Mouse (Mus musculus) thymus, postnatal 10 days (tissue): ENCODE measurements around the gene Lhx2.

Experiments
- DNase-seq, 2 experiments: peaks; one replicate each; pipeline ENCODE4 v3.0.0; 2021; ENCODE audit warnings: low spot score in 2 of 2

Lhx2 gene

DNA sequence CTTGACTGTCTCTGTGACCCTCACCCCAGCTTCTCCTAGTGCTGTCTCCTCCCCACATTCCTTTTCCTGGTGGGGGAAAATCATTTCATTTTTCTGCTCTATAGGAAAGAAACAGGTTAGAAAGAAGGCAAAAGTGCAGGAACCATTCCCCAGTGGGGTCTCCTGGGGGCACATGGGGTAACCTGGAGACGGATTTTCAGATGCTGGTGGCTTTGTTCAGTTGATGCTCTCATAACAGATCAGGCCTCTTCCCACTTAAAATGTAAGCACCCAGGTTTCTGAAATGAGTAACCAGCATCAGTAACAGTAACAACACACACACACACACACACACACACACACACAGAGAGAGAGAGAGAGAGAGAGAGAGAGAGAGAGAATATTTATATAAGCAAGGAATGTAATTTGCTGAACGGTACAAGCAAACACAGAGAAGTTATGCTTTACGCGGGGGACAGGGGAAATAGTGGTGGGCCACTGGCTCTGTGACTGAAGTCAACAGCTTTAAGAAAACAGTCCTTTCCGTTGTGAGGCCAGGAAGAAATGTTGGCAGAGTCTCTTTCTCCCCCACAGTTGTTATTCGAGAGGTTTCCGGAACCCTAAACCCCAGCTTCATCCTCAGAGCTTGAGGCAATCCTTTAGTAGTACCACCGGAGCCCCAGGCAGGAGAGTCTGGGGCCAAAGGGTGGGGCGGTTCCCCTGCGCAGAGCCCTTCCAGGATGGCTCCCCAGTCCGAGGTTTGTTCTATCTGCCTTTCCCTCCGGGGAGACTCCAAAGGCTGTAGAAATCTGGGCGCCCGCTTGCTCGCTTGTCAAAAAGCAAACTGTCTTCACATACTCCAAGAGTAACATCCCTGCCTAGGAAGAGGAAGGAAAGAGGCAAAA, 8.0 kb downstream of the Lhx2 start:
- no peak for DNase-seq

DNA sequence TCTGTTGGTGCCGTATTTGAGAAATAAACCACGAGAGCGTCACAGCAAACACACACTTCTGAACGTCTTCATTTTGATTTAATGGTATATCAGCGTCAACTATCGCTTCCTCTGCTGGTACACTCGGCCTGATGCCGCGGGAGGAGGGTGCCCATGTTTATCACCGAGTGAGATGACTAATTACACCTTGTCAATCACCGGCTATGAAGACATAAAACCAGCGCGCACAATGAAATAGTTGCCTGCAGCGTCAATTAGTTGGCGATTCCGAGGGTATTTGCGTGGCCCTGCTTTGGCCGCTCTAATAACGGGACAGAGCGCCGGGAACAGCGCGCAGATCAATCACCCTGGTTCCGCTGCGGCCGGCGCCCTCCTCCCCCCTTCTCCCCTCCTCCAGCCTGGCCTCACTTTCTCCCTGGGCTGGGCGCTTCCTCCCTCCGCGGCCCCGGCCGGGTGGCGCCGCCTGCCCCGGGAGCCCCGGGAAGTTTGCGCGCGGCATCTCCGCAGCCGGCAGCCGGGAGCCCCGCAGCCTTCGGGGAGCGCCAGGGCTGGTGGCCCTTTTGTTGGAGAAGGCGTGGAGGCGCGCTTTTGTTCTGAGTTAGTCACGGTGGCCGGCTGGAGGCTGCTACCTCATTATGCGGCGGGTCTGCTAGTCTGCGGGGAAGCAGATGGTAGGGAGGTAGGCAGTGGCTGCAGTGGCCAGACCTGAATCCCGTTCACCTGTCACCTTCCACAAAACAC, 8.9 kb downstream of the Lhx2 start:
- no peak for DNase-seq

DNA sequence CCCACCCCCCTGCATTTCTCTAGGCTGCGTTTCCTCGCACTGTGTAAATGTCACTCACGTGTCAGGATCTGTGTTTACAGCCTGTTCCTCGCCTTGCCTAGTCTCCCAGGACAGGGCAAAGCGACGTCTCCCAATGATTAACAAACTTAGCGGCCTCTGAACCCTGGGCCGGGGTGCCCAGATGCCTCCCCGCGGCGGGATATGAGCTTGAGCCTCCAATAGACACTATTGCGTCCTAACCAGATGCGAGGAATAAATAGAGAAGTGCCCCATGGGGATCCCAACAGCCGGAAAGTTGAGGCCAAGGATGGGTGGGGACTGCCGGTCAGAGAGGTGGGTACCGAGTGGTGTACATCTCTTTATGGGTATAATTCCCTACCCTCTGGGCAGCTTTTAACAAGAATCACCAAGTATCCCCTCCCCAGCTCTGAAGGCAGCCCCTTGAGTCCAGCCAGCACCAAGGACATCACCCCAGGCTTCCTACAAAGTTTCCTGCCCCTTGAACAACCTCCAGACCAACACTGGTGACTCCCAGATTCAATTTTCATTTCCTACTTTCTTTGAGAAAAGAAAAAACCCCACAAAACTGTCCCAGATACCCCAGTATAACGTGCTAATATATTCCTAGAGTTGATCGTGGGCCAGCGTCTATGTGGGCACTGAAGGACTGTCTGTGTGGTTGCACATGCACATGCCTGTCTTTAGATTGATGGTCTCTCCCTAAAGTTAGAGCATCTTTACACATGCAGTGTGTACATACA, 9.8 kb downstream of the Lhx2 start:
- no peak for DNase-seq

DNA sequence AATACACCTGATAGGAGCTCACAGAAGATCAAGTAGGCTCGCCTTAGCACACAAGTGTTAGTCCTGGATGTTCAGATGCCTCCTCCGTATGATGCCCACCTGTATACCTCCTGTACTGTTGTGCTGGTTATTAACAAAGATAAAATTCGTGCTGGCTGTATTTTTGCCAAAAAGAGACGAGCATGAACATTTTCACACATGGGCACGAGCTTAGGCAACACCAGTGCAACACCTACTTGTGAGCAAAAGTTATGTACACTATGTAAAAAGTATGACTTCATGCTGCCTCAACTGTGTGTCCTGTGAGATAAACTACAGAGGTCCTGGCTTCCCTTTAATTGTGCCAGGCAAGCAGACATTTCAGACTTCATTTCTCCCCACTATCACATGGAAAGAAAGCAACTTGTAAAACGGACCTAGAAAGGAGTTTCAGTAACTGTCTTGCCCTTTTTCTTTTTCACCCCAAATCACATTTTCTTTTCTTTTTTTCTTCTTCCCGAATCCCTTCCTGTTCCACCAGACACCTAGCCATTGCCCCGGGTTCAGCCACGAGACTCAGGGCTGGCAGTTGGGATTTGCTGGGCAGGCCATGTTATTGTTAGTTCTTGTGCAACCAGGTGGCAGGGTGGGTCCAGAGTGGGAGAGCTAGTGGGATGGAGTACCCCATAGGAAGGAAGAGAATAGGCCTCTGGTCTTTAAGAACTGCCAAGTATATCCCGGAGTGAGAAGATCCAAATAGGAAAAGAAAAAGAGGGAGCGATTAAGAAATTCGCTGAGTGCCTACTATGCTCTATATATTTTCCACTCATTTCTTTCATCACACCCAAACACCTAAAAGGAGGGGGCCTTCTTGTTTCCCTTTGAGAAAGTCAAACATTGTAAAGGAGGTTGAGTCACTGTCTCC, 10.6 kb downstream of the Lhx2 start:
- DNase-seq, result no peak

DNA sequence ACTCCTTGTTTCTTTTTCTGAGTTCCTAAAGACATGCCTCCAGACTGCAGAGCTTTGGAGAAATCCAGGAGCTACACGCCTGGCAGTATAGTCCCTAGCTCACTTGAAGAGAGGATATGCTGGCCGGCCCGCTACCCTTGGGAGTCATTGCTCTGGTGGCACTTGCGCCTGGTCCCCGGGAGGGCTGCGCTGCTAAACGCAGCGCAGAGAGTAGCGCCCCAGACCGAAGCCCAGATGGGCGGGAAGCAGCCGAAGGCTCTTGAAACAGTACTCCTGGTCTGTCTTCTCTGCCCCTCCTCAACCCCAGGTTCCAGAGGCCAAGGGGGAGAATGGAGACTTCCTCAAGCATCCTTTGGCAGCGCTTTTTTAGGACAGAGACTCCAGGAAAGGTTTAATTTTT, 11.3 kb downstream of the Lhx2 start:
- DNase-seq, result no peak

DNA sequence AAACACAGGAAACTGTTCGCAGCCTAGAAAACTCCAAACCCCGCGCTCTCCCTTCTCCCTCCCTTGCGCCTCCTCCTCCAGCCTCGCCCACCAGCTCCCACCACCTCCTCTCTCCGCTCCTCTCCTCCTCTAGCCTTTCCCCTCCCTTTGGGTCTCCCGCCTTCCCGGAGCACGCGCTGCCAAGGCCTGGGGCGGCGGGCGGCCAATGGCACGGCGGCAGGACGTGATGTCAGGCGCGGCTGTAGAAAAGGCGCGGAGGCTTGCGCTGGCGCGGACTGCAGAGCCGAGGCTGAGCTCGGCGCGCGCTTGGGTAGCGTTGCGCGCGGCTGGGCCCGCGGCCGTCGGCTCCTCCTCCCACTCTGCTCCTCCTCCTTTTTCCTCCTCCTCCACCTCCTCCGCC, 11.7 kb downstream of the Lhx2 start:
- peak; percentile 62 to 69 for DNase-seq

DNA sequence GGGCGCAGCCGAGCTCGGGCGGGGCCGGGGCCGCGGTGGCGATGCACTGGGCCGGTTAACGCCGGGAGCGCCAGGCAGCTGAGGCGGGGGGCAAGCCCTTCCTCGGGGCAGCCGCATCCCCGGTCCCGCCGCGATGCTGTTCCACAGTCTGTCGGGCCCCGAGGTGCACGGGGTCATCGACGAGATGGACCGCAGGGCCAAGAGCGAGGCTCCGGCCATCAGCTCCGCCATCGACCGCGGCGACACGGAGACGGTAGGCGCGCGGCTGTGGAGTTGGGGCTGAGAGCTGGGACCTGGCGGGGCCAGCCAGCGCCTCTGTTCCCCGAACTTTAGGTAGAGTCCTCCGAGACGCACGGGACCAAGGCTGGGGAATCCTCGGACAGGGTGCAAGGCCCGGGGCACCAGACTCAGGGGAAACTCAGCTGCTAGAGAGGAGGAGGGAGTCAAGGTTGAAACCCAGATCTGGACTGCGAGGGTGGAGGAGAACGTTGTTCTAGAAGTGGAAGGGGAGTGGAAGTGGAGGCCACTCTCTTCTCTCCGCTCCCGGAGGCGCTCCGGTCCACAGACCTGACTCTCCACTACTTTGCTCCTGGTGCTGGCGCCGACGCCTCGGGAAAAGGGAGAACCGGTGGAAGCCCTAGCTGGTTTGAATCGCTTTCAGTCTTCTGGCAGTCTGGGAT, 12.7 kb downstream of the Lhx2 start:
- no peak for DNase-seq

DNA sequence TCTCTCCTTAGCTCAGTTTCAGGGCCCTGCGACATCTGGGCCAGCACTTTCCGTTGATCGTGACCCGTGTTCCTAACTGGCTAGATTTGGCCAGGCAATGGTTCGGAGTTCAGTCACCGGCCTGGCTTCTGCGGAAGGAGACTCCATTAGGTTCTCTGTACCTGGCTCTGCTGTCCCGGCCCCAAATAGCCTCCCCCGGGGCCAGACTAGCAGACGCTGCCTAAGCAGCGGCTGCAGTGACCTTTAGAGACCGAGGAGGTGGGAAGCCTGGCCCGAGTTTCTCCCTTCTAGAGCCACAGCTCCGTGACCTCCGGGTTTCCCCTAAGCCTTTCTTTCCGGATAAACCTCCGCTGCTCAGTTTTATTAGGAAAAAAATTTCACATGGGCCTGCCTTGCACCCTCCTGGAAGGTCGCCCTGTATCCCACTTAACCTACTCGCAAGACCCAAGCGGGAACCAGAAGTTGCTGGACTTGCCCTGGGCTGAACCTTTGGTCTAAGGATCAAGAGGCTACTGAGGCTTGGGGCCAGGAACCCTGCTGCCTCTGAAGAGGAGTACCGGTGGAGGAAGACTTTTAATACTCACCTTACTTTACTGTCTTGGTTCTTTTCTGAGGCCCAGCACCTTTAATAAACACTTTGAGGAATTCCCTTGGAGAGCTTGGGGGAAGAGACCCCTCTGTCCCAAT, 13.4 kb downstream of the Lhx2 start:
- DNase-seq, result no peak

DNA sequence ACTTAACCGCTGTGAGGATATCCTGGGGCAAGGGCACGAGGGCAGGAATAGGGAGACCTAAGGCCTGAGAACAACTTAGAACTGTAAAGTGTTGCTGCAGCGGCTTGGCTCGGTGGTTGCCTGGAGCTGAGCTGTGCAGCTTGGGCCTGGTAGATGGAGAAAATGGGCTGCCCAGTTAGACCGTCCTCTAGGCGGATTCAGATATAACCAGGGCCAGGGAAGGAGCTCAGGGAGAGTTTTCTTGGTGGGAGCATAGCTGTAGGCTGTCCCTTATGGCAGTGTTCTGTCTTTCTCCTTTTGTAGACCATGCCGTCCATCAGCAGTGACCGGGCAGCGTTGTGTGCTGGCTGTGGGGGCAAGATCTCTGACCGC, 13.9 kb downstream of the Lhx2 start:
- DNase-seq, result no peak

DNA sequence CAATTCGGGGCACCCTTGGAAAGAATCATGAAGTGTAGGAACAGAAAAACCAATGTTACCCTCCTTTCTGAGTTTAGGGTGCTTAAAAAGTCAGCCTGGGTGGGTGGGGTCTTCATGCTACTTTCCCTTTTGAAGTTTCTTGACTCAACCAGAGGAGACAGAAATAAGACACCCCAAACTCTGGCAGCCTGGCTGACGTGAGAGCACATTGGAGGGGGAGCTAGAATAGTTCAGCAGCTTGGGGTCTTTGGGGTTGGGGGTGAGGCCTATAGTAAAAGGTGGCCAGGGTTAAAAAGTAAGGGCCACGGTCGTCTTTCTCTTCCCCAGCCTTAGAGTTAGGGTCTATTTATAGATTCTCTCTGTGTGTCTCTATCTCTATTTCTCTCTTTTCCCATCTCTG, 14.6 kb downstream of the Lhx2 start:
- no peak for DNase-seq

DNA sequence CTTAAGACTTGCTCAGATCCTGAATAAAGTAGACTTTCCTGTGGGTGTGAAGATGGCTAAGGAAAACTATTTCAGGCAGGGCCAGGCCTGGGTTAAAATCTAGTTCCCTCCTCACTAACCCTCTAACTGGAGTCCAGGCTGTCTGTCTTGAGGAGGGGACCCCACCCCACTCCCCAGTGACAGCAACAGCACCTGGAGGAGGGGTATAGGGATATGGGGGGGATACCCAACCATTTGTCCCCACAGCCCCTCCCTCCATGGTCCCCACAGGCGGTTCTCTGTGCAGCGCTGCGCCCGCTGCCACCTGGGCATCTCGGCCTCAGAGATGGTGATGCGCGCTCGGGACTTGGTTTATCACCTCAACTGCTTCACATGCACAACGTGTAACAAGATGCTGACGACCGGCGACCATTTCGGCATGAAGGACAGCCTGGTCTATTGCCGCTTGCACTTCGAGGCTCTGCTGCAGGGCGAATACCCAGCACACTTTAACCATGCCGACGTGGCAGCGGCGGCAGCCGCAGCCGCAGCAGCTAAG, 15.2 kb downstream of the Lhx2 start:
- no peak for DNase-seq

DNA sequence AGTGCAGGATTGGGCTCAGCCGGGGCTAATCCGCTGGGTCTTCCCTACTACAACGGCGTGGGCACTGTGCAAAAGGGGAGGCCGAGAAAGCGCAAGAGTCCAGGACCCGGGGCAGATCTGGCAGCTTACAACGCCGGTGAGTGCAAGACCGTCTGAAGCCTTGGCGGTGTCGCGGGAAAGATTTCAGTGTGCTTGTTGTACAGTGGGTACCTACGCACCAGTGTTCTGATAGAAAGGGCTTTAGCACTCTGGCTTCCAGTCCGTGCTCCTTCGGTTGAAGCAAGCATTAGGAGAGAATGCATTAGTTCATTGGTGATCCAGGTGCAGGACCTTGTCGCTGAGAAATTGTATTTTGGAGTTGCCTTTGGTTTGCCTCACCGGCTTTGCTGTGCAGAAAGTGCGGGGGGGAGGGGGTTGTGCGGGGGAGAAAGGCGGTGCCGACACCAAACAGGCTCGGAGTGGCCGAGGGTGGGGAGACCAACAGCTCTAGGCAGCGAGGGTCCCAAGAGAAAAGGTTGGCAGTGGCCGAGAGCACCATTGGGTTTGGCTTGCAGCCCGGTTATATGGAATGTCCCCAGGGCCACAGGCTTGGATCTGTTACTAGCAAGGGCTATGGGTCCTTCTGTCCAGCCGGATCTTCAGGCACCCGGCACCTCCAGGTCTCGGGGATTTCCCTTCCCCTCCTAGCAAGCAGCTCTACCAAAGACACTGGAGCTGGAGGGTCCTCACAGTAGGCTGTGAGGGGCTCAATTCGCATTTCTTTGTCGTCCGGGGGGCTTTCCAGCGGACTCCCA, 15.8 kb downstream of the Lhx2 start:
- no peak for DNase-seq

DNA sequence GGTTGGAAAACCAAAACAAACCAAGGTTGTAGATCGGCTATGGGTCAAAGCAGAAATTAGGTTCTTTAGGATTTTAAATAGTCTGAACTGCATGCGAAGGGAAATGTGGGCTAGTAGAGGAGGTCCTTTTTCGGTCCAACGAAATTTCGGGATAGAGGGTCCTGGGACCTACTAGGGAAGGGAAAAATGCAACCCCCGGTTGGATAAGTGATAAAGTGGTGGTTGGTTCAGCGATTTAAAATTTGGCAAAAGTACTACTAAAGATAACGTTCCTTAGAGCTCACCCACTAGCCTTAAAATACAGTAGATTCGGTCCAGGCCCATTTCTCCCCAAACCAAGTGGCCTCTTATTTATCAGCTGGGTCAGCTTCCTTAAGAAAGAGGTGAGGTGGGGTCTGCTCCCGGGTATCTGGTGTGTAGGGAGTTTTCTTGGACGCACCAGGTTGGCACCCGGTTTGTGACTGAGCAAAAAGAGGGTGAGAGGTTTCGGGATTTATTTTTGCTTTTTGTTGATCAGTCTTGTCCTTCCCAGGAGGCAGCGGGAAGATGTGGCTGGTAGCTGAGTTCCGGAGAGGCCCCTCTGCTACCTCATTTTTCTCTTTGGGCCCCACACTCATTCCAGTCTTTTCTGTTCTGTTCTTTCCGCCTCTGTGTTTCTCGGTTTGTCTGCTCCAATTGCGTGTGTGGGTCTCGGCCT, 16.8 kb downstream of the Lhx2 start:
- no peak for DNase-seq

DNA sequence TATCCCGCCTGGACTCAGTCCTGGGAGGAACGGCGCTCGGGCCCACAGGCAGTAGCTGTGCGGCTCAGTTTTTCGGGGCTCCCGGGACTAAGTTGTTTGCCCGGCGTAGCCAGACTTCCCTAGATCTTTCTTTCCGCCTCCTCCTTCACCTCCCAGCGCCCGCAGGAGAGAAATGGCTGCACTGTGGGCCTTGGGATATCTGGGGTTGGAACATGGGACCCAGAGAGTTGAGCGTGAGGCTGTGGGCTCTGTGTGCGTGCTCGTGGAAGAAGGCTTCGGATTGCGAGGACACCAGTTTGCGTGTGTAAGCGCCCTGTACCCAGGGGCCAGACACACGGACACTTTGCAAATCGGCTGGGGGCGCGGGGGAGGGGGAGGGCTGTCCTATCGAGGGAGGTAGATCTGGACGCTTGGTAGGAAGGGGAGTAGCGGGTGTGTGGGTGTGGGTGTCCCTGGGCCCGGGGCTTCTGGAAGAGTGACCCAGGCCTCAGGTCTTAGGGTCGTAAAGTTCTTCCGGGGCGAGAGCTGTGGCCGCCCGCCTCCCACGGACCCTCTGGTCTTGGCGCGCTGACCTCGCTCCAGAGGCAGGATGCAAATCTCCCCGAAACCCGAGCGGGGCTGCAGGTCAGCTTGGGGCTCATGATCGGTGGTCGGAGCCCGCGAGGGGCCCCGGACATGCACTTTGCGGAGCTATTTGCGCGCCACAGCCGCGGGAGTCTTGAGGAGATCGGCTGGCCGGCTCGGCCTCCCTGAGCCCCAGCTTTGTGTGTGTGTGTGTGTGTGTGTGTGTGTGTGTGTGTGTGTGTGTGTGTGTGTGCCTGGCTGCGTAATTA, 17.6 kb downstream of the Lhx2 start:
- no peak for DNase-seq

DNA sequence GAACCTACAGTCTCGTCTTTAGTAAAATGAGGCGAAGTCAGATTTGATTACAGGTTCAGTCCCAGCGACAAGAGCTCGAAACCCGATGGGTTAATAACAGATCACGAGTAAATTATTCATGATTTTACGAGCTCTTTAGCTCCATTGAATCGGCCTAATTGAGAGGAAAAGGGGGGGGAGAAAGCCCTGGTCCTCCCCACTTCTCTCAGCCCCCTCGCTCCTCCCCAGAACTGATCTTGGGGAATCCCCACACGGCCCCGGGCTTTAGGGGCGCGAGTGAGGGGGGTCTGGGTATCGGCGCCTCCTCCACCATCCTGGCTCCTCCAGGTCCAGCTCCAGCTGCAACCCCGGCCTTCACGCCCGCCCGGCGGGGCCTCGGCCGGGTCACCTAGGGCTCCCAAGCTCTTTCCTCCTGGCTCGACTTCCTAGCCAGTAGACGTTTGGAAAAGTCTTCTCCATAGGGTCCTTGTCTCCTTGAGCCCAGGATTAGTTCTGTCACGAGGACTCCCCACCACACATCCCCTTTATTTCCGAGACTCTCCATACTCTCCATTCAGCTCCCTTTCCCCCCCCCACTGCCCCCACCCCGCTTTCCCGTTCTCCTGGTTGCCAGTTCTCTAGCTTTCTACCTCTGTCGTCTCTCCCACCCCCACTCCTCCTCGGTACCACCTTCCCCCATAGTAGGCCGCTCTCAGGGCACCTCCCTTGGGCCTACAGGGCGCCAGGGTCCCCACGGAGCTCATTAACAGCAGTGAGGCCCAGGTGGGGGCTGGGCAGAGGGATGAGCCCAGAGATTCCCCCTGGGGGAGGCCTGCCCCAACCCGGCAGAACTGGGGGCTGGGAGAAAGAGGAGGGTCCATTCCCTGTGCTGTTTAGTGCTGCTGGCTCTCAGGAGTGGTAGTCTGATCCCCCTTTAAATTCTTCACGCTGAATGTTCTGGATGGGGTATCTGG, 18.5 kb downstream of the Lhx2 start:
- no peak for DNase-seq

DNA sequence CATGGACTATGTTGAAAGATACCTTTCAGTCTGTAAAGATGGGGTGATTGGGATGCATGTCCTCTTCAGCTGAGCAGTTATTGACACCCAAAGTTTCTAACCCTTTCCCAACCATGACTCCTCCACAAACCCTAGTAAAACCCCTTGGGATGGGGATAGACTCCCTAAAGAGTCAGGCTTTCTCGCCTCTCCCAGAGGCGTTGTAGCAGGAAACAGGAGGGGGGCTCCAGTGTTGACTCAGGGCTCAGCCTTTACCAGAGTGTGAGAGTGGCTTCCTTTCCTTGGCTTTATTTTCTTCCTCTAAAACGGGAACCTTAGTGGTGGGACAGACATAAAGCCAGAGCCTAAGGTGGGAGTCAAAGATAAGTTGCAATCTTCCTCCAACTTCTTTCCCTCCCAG, 19.5 kb downstream of the Lhx2 start:
- DNase-seq, result no peak

DNA sequence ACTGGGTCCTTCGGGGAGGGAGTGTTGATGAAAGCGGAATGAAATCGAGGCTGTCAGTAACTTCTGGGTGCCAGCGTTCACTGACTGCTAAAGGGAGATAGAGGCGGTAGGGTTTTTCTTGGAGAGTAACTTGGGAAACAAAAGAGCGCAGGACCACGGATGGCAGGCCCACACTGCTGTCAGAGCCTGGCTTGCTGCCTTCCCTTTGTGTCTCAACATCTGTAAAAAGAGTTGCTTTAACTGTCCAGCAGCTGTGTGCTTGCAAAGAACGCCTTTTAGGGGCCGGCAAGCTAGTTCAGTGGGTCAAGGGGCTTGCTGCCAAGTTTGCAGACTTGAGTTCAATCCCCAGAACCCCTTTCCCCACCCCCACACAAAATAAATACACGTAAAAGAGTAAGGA, 20.1 kb downstream of the Lhx2 start:
- DNase-seq, result no peak
